Mouse (Mus musculus): ENCODE data around the gene Snapc5.

DNA sequence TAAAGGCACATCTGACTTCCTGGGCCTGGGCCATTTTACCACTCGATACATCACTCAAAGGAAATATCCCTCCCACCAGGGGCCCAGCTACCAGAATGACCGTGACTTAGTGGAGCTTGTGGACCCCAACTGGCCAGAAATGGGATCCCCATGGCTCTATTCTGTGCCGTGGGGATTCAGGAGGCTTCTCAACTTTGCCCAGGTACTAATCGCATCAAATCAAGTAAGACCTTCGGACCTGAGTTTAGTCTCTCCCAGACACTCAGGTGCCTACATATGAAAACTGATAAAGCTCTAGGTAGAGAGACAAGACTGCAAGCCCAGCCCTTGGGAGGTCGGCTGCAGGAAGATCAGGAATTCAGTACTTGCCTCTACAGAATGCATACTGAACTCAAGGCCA is 47.5 kb upstream of the Snapc5 start:
- TF ChIP-seq POLR2A (IDR thresholded peaks at IDR 0.05; ENCODE audit: low read depth, low read length), result no peak
- TF ChIP-seq CTCF (IDR thresholded peaks at IDR 0.05; ENCODE audit: borderline replicate concordance, insufficient read depth, low read length), result no peak

Data from embryonic fibroblast, embryonic 13.5 days (primary cell).